Mouse (Mus musculus) MEL (cell line): Measurements from ENCODE around the gene Olfr372.

Source experiments
- CTCF ChIP-seq, 3 experiments: IDR thresholded peaks in 2 of 3; conservative IDR thresholded peaks in 1 of 3; 2 replicates each; pipeline ENCODE4 v1.5.1; 2011 to 2012; ENCODE audit warnings: low read length in 3 of 3, low read depth in 2 of 3, mild to moderate bottlenecking in 2 of 3, improper control_type of control experiment in 1 of 3, inconsistent platforms in 1 of 3, mixed read lengths in 1 of 3, moderate library complexity in 1 of 3; ENCODE audit not compliant: control insufficient read depth in 1 of 3, insufficient read depth in 1 of 3, poor library complexity in 1 of 3, severe bottlenecking in 1 of 3
- EP300 ChIP-seq, 2 experiments: IDR thresholded peaks; 2 replicates each; pipeline ENCODE4 v1.6.1; 2011; ENCODE audit warnings: improper control_type of control experiment in 2 of 2, low read length in 2 of 2, low read depth in 1 of 2, mild to moderate bottlenecking in 1 of 2
- ETS1 ChIP-seq: IDR thresholded peaks from 2 replicates; pipeline ENCODE4 v1.6.1; 2012; ENCODE audit warnings: low read depth, mild to moderate bottlenecking, inconsistent platforms, low read length, improper control_type of control experiment, moderate library complexity
- JUND ChIP-seq: IDR thresholded peaks from 2 replicates; pipeline ENCODE4 v1.6.1; 2011; ENCODE audit warnings: low read depth, mild to moderate bottlenecking, improper control_type of control experiment, low read length
- MAX ChIP-seq: IDR thresholded peaks from 2 replicates; pipeline ENCODE4 v1.6.1; 2011; ENCODE audit warnings: low read length, improper control_type of control experiment
- NELFE ChIP-seq: IDR thresholded peaks from 2 replicates; pipeline ENCODE4 v1.6.1; 2011; ENCODE audit warnings: low read depth, low read length, improper control_type of control experiment
- NRF1 ChIP-seq: IDR thresholded peaks from 2 replicates; pipeline ENCODE4 v1.6.1; 2014; ENCODE audit warnings: low read depth, mild to moderate bottlenecking, inconsistent platforms, low read length, improper control_type of control experiment, moderate library complexity; ENCODE audit not compliant: poor library complexity, insufficient read depth, severe bottlenecking
- POLR2A ChIP-seq, 2 experiments: IDR thresholded peaks; 2 replicates each; pipeline ENCODE4 v1.6.1; 2011 to 2012; ENCODE audit warnings: low read length in 2 of 2, mild to moderate bottlenecking in 2 of 2, control low read depth in 1 of 2, improper control_type of control experiment in 1 of 2, low read depth in 1 of 2, moderate library complexity in 1 of 2; ENCODE audit not compliant: control insufficient read depth in 1 of 2, insufficient read depth in 1 of 2, poor library complexity in 1 of 2
- POLR2AphosphoS2 ChIP-seq: IDR thresholded peaks from 2 replicates; pipeline ENCODE4 v1.6.1; 2011; ENCODE audit warnings: low read length, improper control_type of control experiment
- POLR2AphosphoS5 ChIP-seq: IDR thresholded peaks from 2 replicates; pipeline ENCODE4 v1.6.1; 2012; ENCODE audit warnings: low read depth, borderline replicate concordance, mild to moderate bottlenecking, inconsistent platforms, low read length, moderate library complexity, mixed read lengths
- RAD21 ChIP-seq: IDR thresholded peaks from 2 replicates; pipeline ENCODE4 v1.6.1; 2011; ENCODE audit warnings: mild to moderate bottlenecking, low read depth, low read length, improper control_type of control experiment
- ZKSCAN1 ChIP-seq: IDR thresholded peaks from 2 replicates; pipeline ENCODE4 v1.6.1; 2012; ENCODE audit warnings: low read depth, mild to moderate bottlenecking, inconsistent platforms, low read length, improper control_type of control experiment, moderate library complexity

GRCm38 (mm10) chr8:71999434-71999833, 41.6 kb upstream of the Olfr372 start:
- TF ChIP-seq MAX: no peak
- no peak for TF ChIP-seq NELFE
- TF ChIP-seq CTCF (IDR thresholded peaks at IDR 0.05 in 2 of 3, conservative IDR thresholded peaks at IDR 0.05 in 1 of 3; ENCODE audit: control insufficient read depth in 1 of 3, insufficient read depth in 1 of 3, low read depth in 2 of 3, low read length in 3 of 3, poor library complexity in 1 of 3, severe bottlenecking in 1 of 3): peak in 1 of 3 experiments; percentile 8; a peak in 1 of 6 replicates
- no peak for TF ChIP-seq EP300 (IDR thresholded peaks at IDR 0.05; ENCODE audit: low read depth in 1 of 2, low read length in 2 of 2)
- TF ChIP-seq ETS1: no peak
- TF ChIP-seq RAD21: no peak
- no peak for TF ChIP-seq ZKSCAN1
- TF ChIP-seq POLR2A (IDR thresholded peaks at IDR 0.05; ENCODE audit: control insufficient read depth in 1 of 2, insufficient read depth in 1 of 2, low read depth in 1 of 2, low read length in 2 of 2, poor library complexity in 1 of 2): no peak
- no peak for TF ChIP-seq NRF1
- no peak for TF ChIP-seq JUND
- TF ChIP-seq POLR2AphosphoS2: no peak
- no peak for TF ChIP-seq POLR2AphosphoS5
